Mouse (Mus musculus) kidney, adult 2 months (tissue): ENCODE data around the gene Plekha7. TPM values are rescaled to one million over a fixed set of nuclear protein-coding genes. Genes with fewer than 3 reads are reported as not detected.
A peak's percentile ranks its signal among the peaks of the same experiment; 100 is the strongest.

Source experiments
- DNase-seq: peaks from one replicate; pipeline ENCODE4 v3.0.0; 2021
- H3K27ac ChIP-seq: fragments of 200-500 bp; 2 replicates; pipeline ENCODE4 v1.5.1; 2012; ENCODE audit warnings: low read depth, low read length, control low read depth, inconsistent platforms; ENCODE audit not compliant: insufficient read depth
- H3K27me3 ChIP-seq: fragments of 200-500 bp; replicated peaks from 2 replicates; pipeline ENCODE4 v1.6.1; 2012; ENCODE audit warnings: mild to moderate bottlenecking, moderate library complexity, low read length, inconsistent platforms; ENCODE audit not compliant: control insufficient read depth, insufficient read depth
- H3K36me3 ChIP-seq: fragments of 200-500 bp; 2 replicates; pipeline ENCODE4 v1.6.1; 2012; ENCODE audit warnings: mild to moderate bottlenecking, moderate library complexity, low read length, inconsistent platforms; ENCODE audit not compliant: control insufficient read depth, insufficient read depth
- H3K4me1 ChIP-seq: fragments of 200-500 bp; 2 replicates; pipeline ENCODE4 v1.6.1; 2011; ENCODE audit warnings: low read length; ENCODE audit not compliant: control insufficient read depth, insufficient read depth
- H3K4me3 ChIP-seq: fragments of 200-500 bp; 2 replicates; pipeline ENCODE4 v1.5.1; 2011; ENCODE audit warnings: mild to moderate bottlenecking, low read depth, low read length, control low read depth; ENCODE audit not compliant: insufficient read depth
- CTCF ChIP-seq: fragments of 200-500 bp; conservative IDR thresholded peaks from 2 replicates; pipeline ENCODE4 v1.5.1; 2011; ENCODE audit warnings: low read depth, mild to moderate bottlenecking, control low read depth, low read length, moderate library complexity, mixed read lengths; ENCODE audit not compliant: insufficient read depth, insufficient read length
- POLR2A ChIP-seq: fragments of 200-500 bp; IDR thresholded peaks from one replicate; pipeline ENCODE4 v1.6.1; 2011; ENCODE audit warnings: low read depth, low read length, control low read depth
- WGBS: fragments of 180-500 bp; shearing (Covaris S2); methylation state at CpG from one replicate; pipeline ENCODE4 v1.1.7; 2018; 5-methylcytosine and 5-hydroxymethylcytosine counted together
- polyA plus RNA-seq: library from polyadenylated mRNA; depleted of rRNA; stranded (reverse); fragments of >200 nt; gene quantifications from 2 replicates; pipeline ENCODE4 v1.2.3, GENCODE M21; 2012

Gene Plekha7
- polyA plus RNA-seq, 1 experiment: 29.5 TPM

GRCm38 (mm10) chr7:116206806-116207571 is 101.2 kb downstream of the Plekha7 start:
- TF ChIP-seq CTCF: no peak
- TF ChIP-seq POLR2A: no peak
- H3K27me3 ChIP-seq: no peaks in the 10 kb centered on the region
- 56% methylated on average over 7 of the region's 7 CpGs for WGBS
- no peak overlapping the region for H3K27ac ChIP-seq
- peaks cover 27% of the 10 kb centered on the region; the same call in 1 of the 2 replicates for H3K4me1 ChIP-seq
- H3K4me3 ChIP-seq: no peak overlapping the region
- H3K36me3 ChIP-seq: no peaks in the 10 kb centered on the region
- DNase-seq: peak; percentile 16

- H3K27ac ChIP-seq: no peak overlapping the region
- no peak for DNase-seq
- H3K4me3 ChIP-seq: no peak overlapping the region
- H3K27me3 ChIP-seq: no peaks in the 10 kb centered on the region
- H3K36me3 ChIP-seq: no peaks in the 10 kb centered on the region
- 54% methylated on average over 2 of the region's 2 CpGs for WGBS
- no peak for TF ChIP-seq POLR2A
- no peak for TF ChIP-seq CTCF
- H3K4me1 ChIP-seq: peaks cover 34% of the 10 kb centered on the region; the same call in 1 of the 2 replicates
Observed at GRCm38 (mm10) chr7:116205451-116205850, 102.7 kb downstream of the Plekha7 start.

GRCm38 (mm10) chr7:116202033-116202681 is 106.0 kb downstream of the Plekha7 start:
- Histone ChIP-seq H3K4me1 (peaks cover 47% of the 10 kb centered on the region), H3K4me3 (no peak overlapping the region), H3K36me3 (no peaks in the 10 kb centered on the region), H3K27ac (no peak overlapping the region), H3K27me3 (no peaks in the 10 kb centered on the region)
- 60% methylated on average over 10 of the region's 10 CpGs for WGBS
- DNase-seq: no peak
- TF ChIP-seq CTCF: no peak
- TF ChIP-seq POLR2A: no peak

GRCm38 (mm10) chr7:116200951-116201351 is 107.2 kb downstream of the Plekha7 start:
- H3K36me3 ChIP-seq: no peaks in the 10 kb centered on the region
- TF ChIP-seq POLR2A (no peak), CTCF (no peak)
- DNase-seq: peak; percentile 38
- no peaks in the 10 kb centered on the region for H3K27me3 ChIP-seq
- WGBS: 33% methylated on average over 1 of the region's 1 CpGs
- H3K27ac ChIP-seq: peak overlapping the region; percentile 4; the same call in 1 of the 2 replicates
- peaks cover 54% of the 10 kb centered on the region for H3K4me1 ChIP-seq
- H3K4me3 ChIP-seq: no peak overlapping the region

- H3K27ac ChIP-seq: no peak overlapping the region
- DNase-seq: no peak
- H3K27me3 ChIP-seq: no peaks in the 10 kb centered on the region
- H3K4me1 ChIP-seq: peaks cover 54% of the 10 kb centered on the region
- no peak overlapping the region for H3K4me3 ChIP-seq
- TF ChIP-seq CTCF (no peak), POLR2A (no peak)
- WGBS: 44% methylated on average over 2 of the region's 2 CpGs
- no peaks in the 10 kb centered on the region for H3K36me3 ChIP-seq
Observed at GRCm38 (mm10) chr7:116200544-116200943, 107.6 kb downstream of the Plekha7 start.

GRCm38 (mm10) chr7:116198902-116199301 is 109.3 kb downstream of the Plekha7 start:
- H3K27ac ChIP-seq: no peak overlapping the region
- no peaks in the 10 kb centered on the region for H3K27me3 ChIP-seq
- DNase-seq: no peak
- 50% methylated on average over 2 of the region's 2 CpGs for WGBS
- H3K4me3 ChIP-seq: no peak overlapping the region
- no peaks in the 10 kb centered on the region for H3K36me3 ChIP-seq
- H3K4me1 ChIP-seq: peaks cover 48% of the 10 kb centered on the region
- 0 out of 2 replicates have a peak, but pooled peaks have one; percentile 6 for TF ChIP-seq CTCF
- TF ChIP-seq POLR2A: no peak

GRCm38 (mm10) chr7:116198407-116198806 is 109.8 kb downstream of the Plekha7 start:
- 10% methylated on average over 7 of the region's 7 CpGs for WGBS
- TF ChIP-seq CTCF: no peak
- TF ChIP-seq POLR2A: no peak
- Histone ChIP-seq H3K27me3 (no peaks in the 10 kb centered on the region), H3K36me3 (no peaks in the 10 kb centered on the region), H3K4me3 (no peak overlapping the region), H3K4me1 (peaks cover 46% of the 10 kb centered on the region), H3K27ac (no peak overlapping the region)
- DNase-seq: peak; percentile 42
